Mouse (Mus musculus) ZHBTc4 (cell line): ENCODE measurements around the gene Lrrk2.

Source experiments
- DNase-seq: peaks from one replicate; pipeline ENCODE4 v3.0.0-alpha.2; 2011; ENCODE audit warnings: low read depth, low spot score

Gene Lrrk2

GRCm38 (mm10) chr15:91806463-91806862, 133.5 kb downstream of the Lrrk2 start:
- DNase-seq = no peak

- no peak for DNase-seq
Observed at GRCm38 (mm10) chr15:91835319-91835718, 162.3 kb downstream of the Lrrk2 start.

GRCm38 (mm10) chr15:91837965-91838364, 165.0 kb downstream of the Lrrk2 start, which contains the start of gene Smgc:
Gene Smgc, plus strand, starts transcription at chr15:91838265.
- DNase-seq = no peak

- DNase-seq = peak; percentile 91
Observed at GRCm38 (mm10) chr15:91864130-91864529, 191.2 kb downstream of the Lrrk2 start.
